Mouse (Mus musculus) hindbrain, postnatal 0 days (tissue): ENCODE data around the gene Ankrd45. TPM values are rescaled to one million over a fixed set of nuclear protein-coding genes. Genes with fewer than 3 reads are reported as not detected.

ENCODE experiments used
- ATAC-seq: fragments of 200-750 bp; cut with Nextera tagmentation; 2 replicates; pipeline ENCODE4 v1.8.0; 2017; ENCODE audit warnings: mild to moderate bottlenecking, moderate TSS enrichment, moderate library complexity
- DNase-seq: peaks from one replicate; pipeline ENCODE4 v3.0.0-alpha.2; 2015; ENCODE audit warnings: low spot score
- H3K27ac ChIP-seq: fragments of 300-500 bp; sonication (generic); 2 replicates; pipeline ENCODE4 v1.5.1; 2014; ENCODE audit warnings: mild to moderate bottlenecking
- H3K27me3 ChIP-seq: fragments of 300-500 bp; sonication (generic); 2 replicates; pipeline ENCODE4 v1.6.1; 2014; ENCODE audit warnings: low read length, mixed read lengths; ENCODE audit not compliant: insufficient read depth
- H3K36me3 ChIP-seq: fragments of 300-500 bp; sonication (generic); 2 replicates; pipeline ENCODE4 v1.6.1; 2014; ENCODE audit warnings: low read length, mixed read lengths; ENCODE audit not compliant: insufficient read depth
- H3K4me1 ChIP-seq: fragments of 300-500 bp; sonication (generic); 2 replicates; pipeline ENCODE4 v1.6.1; 2014; ENCODE audit warnings: antibody characterized with exemption, low read length, mixed read lengths; ENCODE audit not compliant: insufficient read depth
- H3K4me2 ChIP-seq: fragments of 300-500 bp; sonication (generic); 2 replicates; pipeline ENCODE4 v1.6.1; 2014; ENCODE audit warnings: low read depth, mild to moderate bottlenecking, low read length, moderate library complexity, mixed read lengths
- H3K4me3 ChIP-seq: fragments of 300-500 bp; sonication (generic); 2 replicates; pipeline ENCODE4 v1.5.1; 2014; ENCODE audit warnings: low read length
- H3K9ac ChIP-seq: fragments of 300-500 bp; sonication (generic); replicated peaks from 2 replicates; pipeline ENCODE4 v1.6.1; 2014; ENCODE audit warnings: mild to moderate bottlenecking, low read length, moderate library complexity, mixed read lengths
- H3K9me3 ChIP-seq: fragments of 300-500 bp; sonication (generic); 2 replicates; pipeline ENCODE4 v1.6.1; 2016; ENCODE audit warnings: low read length, mixed read lengths
- CTCF ChIP-seq: IDR thresholded peaks from 2 replicates; pipeline ENCODE4 v1.5.1; 2016; ENCODE audit warnings: antibody characterized with exemption, control low read depth, low read depth
- WGBS: fragments of 180-500 bp; shearing (Covaris S2); extraction: QIAGEN DNeasy Blood & Tissue Kit; methylation state at CpG from one replicate; pipeline ENCODE4 v1.1.7; 2014; 5-methylcytosine and 5-hydroxymethylcytosine counted together
- polyA plus RNA-seq: library from polyadenylated mRNA; unstranded; fragments of >200 nt; fragmentation: Nextera tagmentation; extraction: Ambion mirVana; gene quantifications from 2 replicates; pipeline ENCODE4 v1.2.1, GENCODE M21; 2015
- total RNA-seq: library from RNA; depleted of rRNA; stranded (reverse); fragments of >200 nt; gene quantifications from 2 replicates; pipeline ENCODE4 v1.2.3, GENCODE M21; 2014; rRNA removed

Gene Ankrd45
- total RNA-seq: 16.0 and 19.2 TPM in 2 replicates
- polyA plus RNA-seq: 24.1 and 24.2 TPM in 2 replicates

DNA sequence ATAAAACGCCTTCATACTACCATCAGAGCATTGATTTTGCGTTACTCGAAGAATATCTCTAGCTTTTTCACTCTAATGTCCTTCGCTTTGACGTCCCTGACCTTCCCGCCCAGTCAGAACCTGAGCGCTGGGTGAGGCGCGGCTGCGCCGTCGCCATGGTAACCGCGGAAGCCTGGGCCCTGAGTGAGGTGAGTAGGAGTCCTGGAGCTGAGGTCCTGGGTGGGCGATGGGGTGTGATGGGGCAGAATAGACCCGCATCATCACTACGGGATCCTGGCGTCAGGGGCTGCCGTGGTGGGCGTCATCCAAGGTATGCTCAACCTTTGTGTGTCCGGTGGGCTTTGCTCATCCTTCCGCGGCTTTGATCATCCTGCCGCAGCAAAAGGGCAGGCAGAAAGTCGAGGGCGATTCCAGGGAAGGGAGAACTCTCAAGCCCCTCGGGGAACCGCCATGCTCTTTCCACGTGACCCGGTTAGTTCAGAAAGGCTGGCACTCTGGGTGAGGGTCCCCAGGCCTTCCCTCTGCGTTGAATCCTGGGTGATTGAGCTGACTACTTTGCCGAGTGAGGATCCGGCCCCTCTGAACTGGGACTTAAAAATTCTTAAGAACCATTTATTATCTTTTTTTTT lies at the start of gene Ankrd45:
TSS of gene Ankrd45 (plus strand) at position 161 of the 629 bp plus-strand sequence.
- WGBS: 4% methylated on average over 33 of the region's 33 CpGs
- Histone ChIP-seq H3K9ac (peak within 1 kb of the TSS; percentile 65), H3K9me3 (no peaks in the 10 kb centered on the region), H3K36me3 (no peaks in the 10 kb centered on the region), H3K27me3 (no peaks in the 10 kb centered on the region), H3K4me1 (no peaks in the 10 kb centered on the region), H3K27ac (peak within 1 kb of the TSS; percentile 54), H3K4me3 (peak within 1 kb of the TSS; percentile 56), H3K4me2 (peak within 1 kb of the TSS; percentile 73)
- ATAC-seq (peak; percentile 95), DNase-seq (peak; percentile 72)
- no peak for TF ChIP-seq CTCF

GRCm38 (mm10) chr1:161099721-161100405 lies 42.6 kb upstream of the Ankrd45 start:
- ATAC-seq (no peak), DNase-seq (no peak)
- no peak overlapping the region for H3K27ac ChIP-seq
- H3K4me3 ChIP-seq: no peak overlapping the region
- H3K9ac ChIP-seq: no peak overlapping the region
- H3K27me3 ChIP-seq: no peaks in the 10 kb centered on the region
- TF ChIP-seq CTCF: no peak
- WGBS: 97% methylated on average over 4 of the region's 4 CpGs
- no peaks in the 10 kb centered on the region for H3K9me3 ChIP-seq
- no peaks in the 10 kb centered on the region for H3K4me1 ChIP-seq
- H3K4me2 ChIP-seq: no peak overlapping the region
- peaks cover 18% of the 10 kb centered on the region; the same call in 1 of the 2 replicates for H3K36me3 ChIP-seq

GRCm38 (mm10) chr1:161103842-161104241 lies 38.6 kb upstream of the Ankrd45 start:
- 90% methylated on average over 1 of the region's 1 CpGs for WGBS
- Histone ChIP-seq H3K36me3 (peaks cover 10% of the 10 kb centered on the region), H3K9me3 (no peaks in the 10 kb centered on the region), H3K4me2 (no peak overlapping the region), H3K4me1 (no peaks in the 10 kb centered on the region), H3K4me3 (no peak overlapping the region), H3K27me3 (no peaks in the 10 kb centered on the region), H3K27ac (no peak overlapping the region), H3K9ac (no peak overlapping the region)
- TF ChIP-seq CTCF: no peak
- DNase-seq (no peak), ATAC-seq (no peak)

DNA sequence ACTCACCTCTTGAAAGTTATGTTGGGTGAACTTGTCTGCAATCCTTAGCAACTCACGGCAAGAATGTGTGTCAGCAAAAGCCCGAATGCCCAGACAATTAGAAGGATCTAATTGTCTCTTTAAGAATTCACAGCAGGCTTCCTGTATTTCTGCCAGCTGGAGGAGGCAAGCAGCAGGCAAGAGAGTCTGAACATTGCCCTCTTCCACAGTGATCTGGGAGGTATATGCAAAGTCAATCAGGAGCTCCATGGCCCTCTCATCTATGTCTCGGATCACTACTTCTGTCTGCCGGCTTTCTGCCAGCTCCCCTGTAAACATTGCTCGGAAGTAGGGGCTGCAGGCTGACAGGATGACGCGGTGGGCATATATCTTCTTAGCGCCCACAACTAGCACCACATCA lies 33.3 kb upstream of the Ankrd45 start:
- Histone ChIP-seq H3K9me3 (no peaks in the 10 kb centered on the region), H3K9ac (no peak overlapping the region), H3K36me3 (peaks cover 15% of the 10 kb centered on the region), H3K27me3 (no peaks in the 10 kb centered on the region), H3K4me2 (no peak overlapping the region), H3K4me3 (no peak overlapping the region), H3K4me1 (no peaks in the 10 kb centered on the region), H3K27ac (no peak overlapping the region)
- TF ChIP-seq CTCF: no peak
- ATAC-seq (no peak), DNase-seq (no peak)
- WGBS: 64% methylated on average over 8 of the region's 8 CpGs

- DNase-seq (no peak), ATAC-seq (no peak)
- no peak for TF ChIP-seq CTCF
- H3K9me3 ChIP-seq: no peaks in the 10 kb centered on the region
- no peak overlapping the region for H3K4me3 ChIP-seq
- H3K4me1 ChIP-seq: no peaks in the 10 kb centered on the region
- peaks cover 2% of the 10 kb centered on the region; the same call in 1 of the 2 replicates for H3K36me3 ChIP-seq
- no peak overlapping the region for H3K4me2 ChIP-seq
- H3K27me3 ChIP-seq: no peaks in the 10 kb centered on the region
- no peak overlapping the region for H3K27ac ChIP-seq
- no peak overlapping the region for H3K9ac ChIP-seq
These were observed 27.9 kb upstream of the Ankrd45 start for GRCm38 (mm10) chr1:161114591-161114990.

GRCm38 (mm10) chr1:161122661-161123418 lies 19.7 kb upstream of the Ankrd45 start:
- H3K4me2 ChIP-seq: no peak overlapping the region
- DNase-seq (no peak), ATAC-seq (no peak)
- no peaks in the 10 kb centered on the region for H3K9me3 ChIP-seq
- no peak overlapping the region for H3K27ac ChIP-seq
- no peak overlapping the region for H3K4me3 ChIP-seq
- H3K36me3 ChIP-seq: 0 out of 2 replicates have a peak, but pooled peaks cover 1% of the 10 kb centered on the region
- TF ChIP-seq CTCF: no peak
- H3K9ac ChIP-seq: no peak overlapping the region
- 85% methylated on average over 10 of the region's 10 CpGs for WGBS
- H3K4me1 ChIP-seq: no peaks in the 10 kb centered on the region
- H3K27me3 ChIP-seq: no peaks in the 10 kb centered on the region
